Mouse (Mus musculus) embryonic facial prominence, embryonic 15.5 days (tissue): ENCODE data around the gene Itch. TPM values are rescaled to one million over a fixed set of nuclear protein-coding genes. Genes with fewer than 3 reads are reported as not detected.

Experiments used
- ATAC-seq: fragments of 200-750 bp; cut with Nextera tagmentation; 2 replicates; pipeline ENCODE4 v1.8.0; 2017; ENCODE audit warnings: low read depth, moderate TSS enrichment; ENCODE audit not compliant: insufficient number of reproducible peaks, low FRiP score, low TSS enrichment
- H3K27ac ChIP-seq: fragments of 300-500 bp; sonication (generic); replicated peaks from 2 replicates; pipeline ENCODE4 v1.5.1; 2015; ENCODE audit warnings: mild to moderate bottlenecking, inconsistent platforms
- H3K27me3 ChIP-seq: fragments of 300-500 bp; sonication (generic); 2 replicates; pipeline ENCODE4 v1.6.1; 2015; ENCODE audit warnings: inconsistent platforms
- H3K36me3 ChIP-seq: fragments of 300-500 bp; sonication (generic); 2 replicates; pipeline ENCODE4 v1.6.1; 2015; ENCODE audit warnings: mild to moderate bottlenecking, inconsistent platforms
- H3K4me1 ChIP-seq: fragments of 300-500 bp; sonication (generic); 2 replicates; pipeline ENCODE4 v1.6.1; 2015; ENCODE audit warnings: inconsistent platforms
- H3K4me2 ChIP-seq: fragments of 300-500 bp; sonication (generic); replicated peaks from 2 replicates; pipeline ENCODE4 v1.6.1; 2015; ENCODE audit warnings: mild to moderate bottlenecking, inconsistent platforms
- H3K4me3 ChIP-seq: fragments of 300-500 bp; sonication (generic); replicated peaks from 2 replicates; pipeline ENCODE4 v1.5.1; 2015; ENCODE audit warnings: mild to moderate bottlenecking, inconsistent platforms
- H3K9ac ChIP-seq: fragments of 300-500 bp; sonication (generic); 2 replicates; pipeline ENCODE4 v1.6.1; 2015; ENCODE audit warnings: inconsistent platforms
- H3K9me3 ChIP-seq: fragments of 300-500 bp; sonication (generic); replicated peaks from 2 replicates; pipeline ENCODE4 v1.6.1; 2016; ENCODE audit warnings: inconsistent platforms
- WGBS: fragments of 180-500 bp; shearing (Covaris S2); methylation state at CpG from one replicate; pipeline ENCODE4 v1.1.7; 2015; 5-methylcytosine and 5-hydroxymethylcytosine counted together
- polyA plus RNA-seq: library from polyadenylated mRNA; unstranded; fragments of >200 nt; fragmentation: Nextera tagmentation; extraction: Ambion mirVana; gene quantifications from 2 replicates; pipeline ENCODE4 v1.2.1, GENCODE M21; 2015

Gene Itch
- polyA plus RNA-seq, result 52.0 and 52.6 TPM in 2 replicates

DNA sequence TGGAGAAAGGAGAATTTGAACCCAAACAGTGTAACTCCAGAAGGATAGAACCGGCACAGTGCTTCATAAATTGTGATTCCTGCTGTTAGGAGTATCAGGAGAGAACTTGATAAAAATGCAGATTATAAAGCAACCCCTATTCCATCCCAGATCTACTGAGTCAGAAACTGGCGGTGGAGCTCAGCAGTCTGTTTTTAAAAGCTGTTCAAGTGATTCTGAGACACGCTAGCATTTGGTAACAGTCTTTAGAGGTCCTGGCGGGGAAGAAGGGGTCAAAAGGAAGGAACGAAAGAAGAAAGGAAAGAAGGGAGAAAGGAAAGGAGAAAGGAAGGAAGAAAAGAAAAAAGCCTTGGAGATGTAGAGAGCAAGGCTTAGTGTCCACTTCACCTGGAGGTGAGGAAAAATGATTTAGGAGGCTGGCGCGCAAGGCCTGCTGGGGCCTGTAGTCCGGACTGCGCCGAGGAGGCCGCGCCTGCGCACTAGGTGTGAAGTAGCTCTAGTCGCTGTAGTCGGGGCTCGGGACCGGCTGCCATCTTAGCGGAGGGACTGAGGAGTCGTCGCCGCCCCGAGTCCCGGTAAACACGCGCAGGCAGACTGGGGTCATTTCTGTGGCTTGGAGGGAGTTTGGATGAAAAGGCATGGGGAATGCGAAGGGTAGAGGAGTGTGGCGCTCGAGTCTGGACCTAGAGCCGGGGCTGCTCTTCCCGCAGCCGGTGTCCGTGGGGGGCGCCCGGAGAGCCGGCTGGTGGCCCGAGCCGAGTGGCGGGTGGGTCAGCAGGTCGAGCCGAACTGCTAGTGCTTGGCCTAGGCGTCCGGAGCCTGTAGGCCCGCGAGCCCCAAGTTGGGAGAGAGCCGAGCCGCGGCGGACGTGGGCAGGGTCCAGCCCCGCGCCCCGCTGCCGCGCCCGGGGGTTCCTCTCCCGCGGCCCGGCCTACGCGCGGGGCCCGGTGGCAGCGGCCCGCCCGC, at the start of gene Itch:
Gene Itch, plus strand, starts transcription at position 499 of the 966 bp plus-strand sequence.
- H3K4me2 ChIP-seq, result peak within 1 kb of the TSS; percentile 45
- peaks cover 16% of the 10 kb centered on the region for H3K4me1 ChIP-seq
- WGBS, result 3% methylated on average over 44 of the region's 65 CpGs

DNA sequence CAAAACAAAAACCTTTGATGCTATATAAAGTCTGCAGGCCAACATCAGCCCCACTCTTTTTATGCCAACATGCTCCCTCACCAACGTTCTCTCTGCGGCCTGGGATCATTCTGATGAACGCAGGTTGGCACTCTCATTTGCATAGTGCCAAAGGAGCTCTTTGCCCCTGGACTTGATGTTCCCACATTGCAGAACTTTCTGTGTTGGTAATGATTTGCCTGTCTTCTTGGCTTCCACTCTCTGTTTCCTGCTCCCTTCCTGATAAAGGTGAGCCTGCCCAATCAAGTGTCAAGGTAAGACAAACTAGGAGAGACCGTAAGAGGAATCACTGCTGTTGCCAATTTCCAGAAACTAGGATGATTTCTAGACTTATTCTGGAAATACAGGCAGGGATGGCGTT, 48.8 kb upstream of the Itch start:
- no peaks in the 10 kb centered on the region for H3K27me3 ChIP-seq
- H3K4me3 ChIP-seq, result no peak overlapping the region
- WGBS, result 86% methylated on average over 5 of the region's 5 CpGs
- no peaks in the 10 kb centered on the region for H3K9me3 ChIP-seq
- H3K27ac ChIP-seq, result no peak overlapping the region
- no peak for ATAC-seq
- H3K9ac ChIP-seq, result no peak overlapping the region
- no peaks in the 10 kb centered on the region for H3K36me3 ChIP-seq
- H3K4me2 ChIP-seq, result no peak overlapping the region
- H3K4me1 ChIP-seq, result no peaks in the 10 kb centered on the region

More for the DNA sequence above, at the start of gene Itch:
- H3K27me3 ChIP-seq, result no peaks in the 10 kb centered on the region
- peak within 1 kb of the TSS; percentile 94 for H3K9ac ChIP-seq
- peaks cover 8% of the 10 kb centered on the region for H3K36me3 ChIP-seq
- peak within 1 kb of the TSS; percentile 91 for H3K4me3 ChIP-seq
- peak; percentile 94 for ATAC-seq
- no peaks in the 10 kb centered on the region for H3K9me3 ChIP-seq
- peak within 1 kb of the TSS; percentile 91 for H3K27ac ChIP-seq

DNA sequence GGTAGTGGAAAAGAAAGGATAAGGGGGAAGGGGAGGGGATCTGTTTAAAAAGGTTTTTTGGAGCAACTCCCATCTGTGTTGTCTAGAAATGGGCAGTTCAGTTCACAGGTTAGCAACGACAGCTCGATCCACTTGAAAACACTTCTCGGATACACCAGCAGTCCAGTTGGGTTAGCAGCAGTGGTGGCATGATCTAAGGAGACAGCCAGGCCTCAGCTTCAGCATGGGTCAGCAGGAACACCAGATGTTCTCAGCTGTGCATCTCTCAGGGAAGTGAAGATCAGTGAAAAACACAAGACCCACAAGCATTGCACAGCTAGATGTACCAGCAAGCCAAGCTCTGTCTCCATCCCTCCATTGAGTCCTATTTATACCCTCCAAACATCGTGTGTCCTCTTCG, 47.0 kb upstream of the Itch start:
- H3K27me3 ChIP-seq, result no peaks in the 10 kb centered on the region
- H3K4me3 ChIP-seq, result no peak overlapping the region
- no peak overlapping the region for H3K27ac ChIP-seq
- H3K9ac ChIP-seq, result no peak overlapping the region
- no peak for ATAC-seq
- no peak overlapping the region for H3K4me2 ChIP-seq
- no peaks in the 10 kb centered on the region for H3K4me1 ChIP-seq
- 80% methylated on average over 5 of the region's 5 CpGs for WGBS
- no peaks in the 10 kb centered on the region for H3K36me3 ChIP-seq
- H3K9me3 ChIP-seq, result no peaks in the 10 kb centered on the region

DNA sequence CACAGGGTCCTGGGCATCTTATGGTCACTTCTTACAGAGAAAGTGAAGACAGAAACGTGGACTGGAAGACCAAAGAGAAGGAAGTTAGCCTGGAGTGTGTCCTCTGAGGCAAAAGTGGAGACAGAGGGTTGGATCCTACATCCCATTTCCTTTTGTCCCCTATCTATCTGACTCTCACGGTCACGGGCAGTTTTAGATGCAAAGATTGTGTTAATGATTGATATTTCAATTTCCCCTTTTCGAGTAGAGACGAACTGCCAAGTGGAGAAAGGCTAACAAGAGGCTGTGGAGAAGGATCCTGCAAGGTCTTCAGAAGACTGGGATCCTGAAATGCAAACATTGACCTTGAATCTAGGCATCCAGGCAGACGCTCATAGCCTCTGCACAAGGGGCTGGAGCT, 45.0 kb upstream of the Itch start:
- 79% methylated on average over 6 of the region's 6 CpGs for WGBS

DNA sequence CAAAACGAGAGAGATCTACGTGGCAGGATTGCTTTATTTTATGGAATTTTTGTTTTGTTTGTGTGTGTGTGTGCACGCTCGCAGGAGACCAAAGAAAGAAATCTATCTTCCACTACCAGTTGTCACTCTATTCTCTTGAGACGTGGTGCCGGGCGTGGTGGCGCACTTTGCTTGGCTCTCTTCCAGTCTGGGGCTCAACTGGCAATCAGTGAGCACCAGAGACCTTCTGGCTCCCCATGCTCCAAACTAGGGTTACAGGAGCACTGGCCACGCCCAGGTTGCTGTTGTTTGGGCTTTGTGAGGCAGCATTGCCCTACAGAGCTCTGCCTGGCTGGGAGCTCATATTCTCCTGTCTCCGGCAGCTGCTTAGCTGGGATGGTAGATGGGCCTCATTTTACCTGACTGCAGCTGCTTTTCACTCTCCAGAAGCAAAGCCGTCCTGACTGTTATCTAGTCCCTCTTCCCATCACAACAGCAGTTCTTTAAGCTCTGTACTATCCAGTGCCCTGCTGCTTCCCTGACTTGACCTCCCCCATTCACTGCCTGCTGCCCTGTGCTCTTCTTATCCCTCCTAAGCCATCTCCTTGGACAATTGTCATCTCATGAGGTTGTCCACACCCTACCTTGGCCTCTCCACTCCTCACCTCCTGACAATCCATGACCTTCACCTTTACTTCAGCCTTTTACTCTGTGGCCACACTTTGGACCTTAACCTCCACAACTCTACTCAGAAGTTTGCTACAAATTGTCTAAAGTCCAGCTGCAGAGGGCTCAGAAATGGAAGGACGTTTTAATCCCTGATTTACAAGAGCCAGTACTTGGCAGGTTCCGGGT, 42.2 kb upstream of the Itch start:
- Histone ChIP-seq H3K9me3 (no peaks in the 10 kb centered on the region), H3K4me3 (no peak overlapping the region), H3K36me3 (no peaks in the 10 kb centered on the region), H3K9ac (no peak overlapping the region), H3K4me2 (no peak overlapping the region), H3K27ac (no peak overlapping the region), H3K27me3 (no peaks in the 10 kb centered on the region), H3K4me1 (no peaks in the 10 kb centered on the region)
- ATAC-seq, result peak; percentile 51; the same call in 1 of the 2 replicates
- WGBS, result 53% methylated on average over 13 of the region's 13 CpGs

More for the DNA sequence above, 45.0 kb upstream of the Itch start:
- no peak overlapping the region for H3K27ac ChIP-seq
- H3K36me3 ChIP-seq, result no peaks in the 10 kb centered on the region
- ATAC-seq, result no peak
- H3K9ac ChIP-seq, result no peak overlapping the region
- no peak overlapping the region for H3K4me2 ChIP-seq
- no peak overlapping the region for H3K4me3 ChIP-seq
- H3K9me3 ChIP-seq, result no peaks in the 10 kb centered on the region
- H3K27me3 ChIP-seq, result no peaks in the 10 kb centered on the region
- H3K4me1 ChIP-seq, result no peaks in the 10 kb centered on the region

DNA sequence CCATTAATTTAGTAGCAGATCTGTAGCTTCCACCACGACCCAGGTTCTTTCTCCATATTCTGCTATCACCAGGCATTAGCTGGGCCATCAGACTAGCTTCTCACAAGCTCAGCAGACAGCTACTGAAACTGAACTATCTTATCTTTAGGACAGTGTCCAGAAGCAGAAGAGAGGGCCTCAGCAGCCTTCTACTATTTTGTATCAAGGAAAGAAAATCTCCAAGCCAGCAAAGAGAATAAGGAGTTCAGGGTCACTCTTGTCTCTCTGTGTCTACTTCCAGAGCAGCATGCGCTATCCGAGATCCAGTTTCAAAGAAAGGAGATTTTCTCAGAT, 41.6 kb upstream of the Itch start:
- WGBS, result 76% methylated on average over 3 of the region's 3 CpGs
- Histone ChIP-seq H3K36me3 (no peaks in the 10 kb centered on the region), H3K4me1 (no peaks in the 10 kb centered on the region), H3K9ac (no peak overlapping the region), H3K27me3 (no peaks in the 10 kb centered on the region), H3K4me2 (no peak overlapping the region), H3K27ac (no peak overlapping the region), H3K4me3 (no peak overlapping the region), H3K9me3 (no peaks in the 10 kb centered on the region)
- no peak for ATAC-seq

DNA sequence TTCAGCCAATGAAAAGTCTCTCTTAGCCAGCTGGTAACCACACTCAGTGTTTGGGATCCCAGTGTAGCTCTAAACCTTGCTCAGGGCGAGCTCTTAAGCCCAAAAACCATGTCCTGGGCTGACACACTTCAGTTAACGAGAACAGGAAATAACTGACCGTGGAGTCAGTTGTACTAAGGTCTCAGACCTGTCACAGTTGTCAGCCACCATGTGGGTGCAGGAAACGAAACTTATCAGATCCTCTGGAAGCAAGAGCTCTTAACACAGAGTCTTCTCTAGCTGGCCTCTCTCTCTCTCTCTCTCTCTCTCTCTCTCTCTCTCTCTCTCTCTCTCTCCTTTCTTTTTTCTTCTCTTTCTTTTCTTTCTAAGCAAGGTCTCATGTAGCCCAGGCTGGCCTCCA, 39.9 kb upstream of the Itch start:
- Histone ChIP-seq H3K4me3 (no peak overlapping the region), H3K36me3 (no peaks in the 10 kb centered on the region), H3K4me1 (no peaks in the 10 kb centered on the region), H3K4me2 (no peak overlapping the region), H3K27ac (no peak overlapping the region), H3K9ac (no peak overlapping the region), H3K27me3 (no peaks in the 10 kb centered on the region), H3K9me3 (no peaks in the 10 kb centered on the region)
- 39% methylated on average over 4 of the region's 4 CpGs for WGBS
- no peak for ATAC-seq

DNA sequence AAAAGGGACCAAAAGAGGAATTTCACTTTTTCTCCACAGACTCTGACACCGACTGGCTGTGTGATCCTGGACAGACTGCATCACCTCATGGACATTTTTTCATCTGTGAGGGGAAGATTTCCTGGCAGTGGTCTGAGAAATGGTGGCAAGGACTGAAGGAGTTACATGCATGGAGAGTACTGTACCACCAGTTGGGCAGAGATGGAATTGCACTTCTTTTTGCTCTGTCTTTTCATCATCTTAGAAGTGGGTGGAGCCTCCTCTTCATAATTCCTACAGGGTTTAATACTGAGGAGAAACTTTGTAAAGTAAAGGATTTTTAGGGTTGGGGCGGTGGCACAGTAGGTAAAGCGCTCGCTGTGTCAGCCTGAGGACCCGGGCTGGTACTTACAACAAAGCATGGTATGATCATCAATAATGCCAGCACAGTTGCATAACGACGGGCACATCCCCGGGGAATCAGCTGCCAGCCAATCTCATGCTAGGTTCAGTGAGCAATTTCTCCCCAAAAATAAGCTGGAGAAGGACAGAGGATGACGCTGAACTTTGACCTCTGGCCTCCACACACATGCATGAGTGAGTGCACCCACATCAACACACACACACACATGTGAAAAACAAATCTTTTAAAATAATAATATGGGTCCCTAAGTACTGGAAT, 34.5 kb upstream of the Itch start:
- H3K36me3 ChIP-seq, result no peaks in the 10 kb centered on the region
- H3K27ac ChIP-seq, result no peak overlapping the region
- H3K4me3 ChIP-seq, result no peak overlapping the region
- no peaks in the 10 kb centered on the region for H3K27me3 ChIP-seq
- 83% methylated on average over 9 of the region's 9 CpGs for WGBS
- H3K9me3 ChIP-seq, result no peaks in the 10 kb centered on the region
- no peak overlapping the region for H3K4me2 ChIP-seq
- no peaks in the 10 kb centered on the region for H3K4me1 ChIP-seq
- ATAC-seq, result no peak
- no peak overlapping the region for H3K9ac ChIP-seq

DNA sequence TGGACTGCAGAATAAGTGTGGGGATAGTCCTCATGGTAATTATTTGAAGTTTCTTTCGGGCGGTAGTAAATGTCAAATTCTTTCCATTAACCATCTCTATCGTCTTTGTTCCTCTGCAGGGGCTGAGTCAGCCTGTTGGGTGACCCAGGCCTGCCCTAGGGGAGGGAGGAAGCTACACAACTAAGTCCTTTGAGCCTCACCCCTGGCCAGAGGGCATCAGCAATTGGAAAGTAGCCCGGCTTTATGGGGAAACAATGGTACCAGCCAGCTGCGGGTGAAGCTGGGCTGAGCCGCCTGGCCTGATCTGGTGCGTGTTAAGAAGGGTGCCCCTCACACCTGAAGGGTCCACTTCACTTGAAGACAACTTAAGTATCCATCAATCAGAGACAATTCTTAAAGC, 33.9 kb upstream of the Itch start:
- H3K4me2 ChIP-seq, result no peak overlapping the region
- H3K27ac ChIP-seq, result no peak overlapping the region
- no peaks in the 10 kb centered on the region for H3K4me1 ChIP-seq
- no peak for ATAC-seq
- H3K36me3 ChIP-seq, result no peaks in the 10 kb centered on the region
- no peaks in the 10 kb centered on the region for H3K27me3 ChIP-seq
- 36% methylated on average over 7 of the region's 7 CpGs for WGBS
- H3K9me3 ChIP-seq, result no peaks in the 10 kb centered on the region
- no peak overlapping the region for H3K4me3 ChIP-seq
- H3K9ac ChIP-seq, result no peak overlapping the region

DNA sequence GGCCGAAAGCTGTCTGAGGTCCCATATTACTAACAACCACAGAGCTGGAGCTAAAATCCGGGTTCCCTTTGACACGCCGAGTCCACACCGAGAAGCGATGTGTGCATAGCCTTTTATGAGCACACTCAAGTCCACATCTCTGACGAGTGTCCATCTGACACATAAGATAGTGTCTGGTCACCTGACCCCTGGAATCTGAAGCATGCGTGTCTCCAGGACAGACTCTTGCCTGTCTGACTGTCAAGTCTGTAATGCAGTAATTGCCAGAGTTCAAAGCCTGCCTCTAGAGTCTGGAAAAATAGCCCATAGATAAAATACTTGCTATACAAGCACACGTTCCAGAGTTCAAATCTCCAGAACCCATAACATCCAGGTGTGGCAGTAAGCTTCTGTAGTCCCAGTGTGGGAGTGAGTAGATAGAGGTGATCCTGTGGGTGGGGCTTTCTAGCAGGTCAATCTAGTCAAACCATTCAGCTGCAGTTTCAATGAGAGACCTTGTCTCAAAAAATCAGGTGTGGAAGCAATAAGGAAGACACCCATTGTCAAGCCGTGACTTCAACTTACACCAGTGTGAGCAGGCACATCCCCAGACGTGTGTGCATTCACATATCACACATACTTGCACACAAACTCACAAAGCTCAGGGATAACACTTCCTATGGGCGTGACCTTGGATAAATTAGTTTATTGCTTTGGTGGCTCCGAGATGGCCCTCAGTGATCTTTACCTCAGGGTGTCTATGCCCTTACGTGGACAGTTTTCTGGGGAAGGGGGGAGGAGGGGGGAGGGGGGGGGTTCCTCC, 33.1 kb upstream of the Itch start:
- Histone ChIP-seq H3K27ac (no peak overlapping the region), H3K9ac (no peak overlapping the region), H3K36me3 (no peaks in the 10 kb centered on the region), H3K4me2 (no peak overlapping the region), H3K4me1 (no peaks in the 10 kb centered on the region), H3K4me3 (no peak overlapping the region), H3K9me3 (no peaks in the 10 kb centered on the region), H3K27me3 (no peaks in the 10 kb centered on the region)
- ATAC-seq, result no peak
- 72% methylated on average over 14 of the region's 14 CpGs for WGBS
